Mouse (Mus musculus): ENCODE data around the gene Arrdc5.

Gene Arrdc5

GRCm38 (mm10) chr17:56303160-56303846 is 3.2 kb upstream of the Arrdc5 start, which contains the start of gene Uhrf1:
Uhrf1 (plus strand) TSS chr17:56303321.
- peak; percentile 83 for DNase-seq

GRCm38 (mm10) chr17:56302363-56302996 is 2.4 kb upstream of the Arrdc5 start:
- no peak for DNase-seq

- no peak for DNase-seq
These were observed 1.8 kb downstream of the Arrdc5 start for GRCm38 (mm10) chr17:56298238-56298637.

- DNase-seq = peak; percentile 44
These were observed 3.9 kb downstream of the Arrdc5 start for GRCm38 (mm10) chr17:56296201-56296600.

- DNase-seq = peak; percentile 29
These were observed 5.8 kb downstream of the Arrdc5 start for GRCm38 (mm10) chr17:56294241-56294640.

- peak; percentile 87 for DNase-seq
These were observed 6.8 kb downstream of the Arrdc5 start for GRCm38 (mm10) chr17:56293291-56293690.

DNA sequence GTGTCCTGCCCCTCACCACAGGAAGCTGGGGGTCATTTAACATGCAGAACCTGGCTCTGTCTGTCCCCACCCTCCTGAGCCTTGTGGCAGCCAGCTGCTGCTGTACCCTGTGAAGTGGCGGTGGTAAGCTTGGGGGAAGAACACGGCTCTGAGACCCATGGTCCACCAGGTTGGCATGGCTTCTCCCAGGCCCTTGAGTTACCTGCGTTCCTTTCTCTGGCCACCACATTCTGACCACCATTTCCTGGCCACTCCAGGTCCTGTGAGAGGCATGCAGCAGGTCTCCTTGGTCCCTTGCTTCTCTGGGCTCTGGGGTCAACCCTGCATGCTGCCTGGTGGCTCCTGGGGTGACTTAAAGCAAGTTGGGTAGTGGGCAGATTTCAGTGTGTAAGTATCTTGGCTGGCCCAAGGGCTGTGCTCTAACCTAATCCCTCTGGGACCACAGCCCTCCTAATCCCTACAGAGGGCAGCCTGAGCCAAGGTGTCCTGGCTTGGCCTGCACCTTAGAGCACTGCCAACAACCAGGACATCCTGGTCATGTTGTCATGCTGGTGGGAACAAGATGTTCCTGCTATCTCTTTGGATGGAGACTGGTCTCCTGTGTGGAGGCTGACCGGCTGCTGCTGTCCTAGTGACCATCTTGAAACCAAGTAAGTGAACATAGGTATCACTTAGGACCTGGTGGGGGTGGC is 7.4 kb downstream of the Arrdc5 start, which contains the start of gene Plin3:
Plin3 (minus strand) TSS at position 343 of the 692 bp plus-strand sequence.
- DNase-seq = peak; percentile 53

DNA sequence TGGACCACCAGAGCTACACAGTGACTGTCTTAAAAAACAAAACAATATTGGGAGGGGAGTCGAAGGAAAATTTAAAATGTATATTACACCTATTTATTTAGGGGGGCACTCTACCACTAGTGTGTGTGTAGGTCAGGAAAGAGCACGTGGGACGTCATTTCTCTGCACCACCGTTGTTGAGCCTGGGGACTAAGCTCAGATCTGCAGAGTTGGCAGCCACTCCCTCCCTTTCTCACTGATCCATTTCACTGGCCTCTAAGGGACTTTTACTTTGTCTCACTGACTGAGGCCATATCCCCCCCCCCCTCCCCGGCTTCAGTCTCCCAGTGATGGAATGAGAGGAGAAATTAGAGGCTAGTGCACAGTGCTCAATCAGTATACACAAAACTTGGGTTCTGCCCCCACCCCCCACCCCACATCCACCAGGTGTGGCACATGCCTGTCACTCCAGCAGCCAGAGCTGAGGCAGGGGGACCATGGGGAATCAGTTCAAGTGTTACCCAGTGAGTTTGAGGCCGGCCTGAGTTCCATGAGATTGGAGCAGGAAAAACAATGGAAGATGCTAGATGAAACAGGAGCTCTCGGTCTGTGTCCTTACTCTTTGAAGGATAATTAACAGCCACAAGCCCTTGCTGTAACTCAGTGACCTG is 8.1 kb downstream of the Arrdc5 start:
- peak; percentile 66 for DNase-seq

DNA sequence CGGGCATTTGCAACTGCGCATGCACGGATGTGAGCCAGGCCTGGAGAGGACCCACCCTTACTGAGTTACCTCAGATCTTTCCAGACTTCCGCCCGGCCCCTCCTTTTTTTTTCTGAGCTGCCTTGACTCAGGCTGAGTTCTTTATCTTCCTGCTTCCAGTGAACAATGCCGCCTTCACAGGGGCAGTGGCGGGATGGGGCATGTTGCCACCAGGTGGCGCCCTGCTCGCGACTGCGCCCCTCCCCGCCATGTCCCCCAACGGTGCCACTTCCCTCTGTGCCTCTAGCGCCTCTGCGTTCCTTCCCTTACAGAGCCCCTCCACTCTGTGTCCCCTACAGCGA is 8.9 kb downstream of the Arrdc5 start:
- peak; percentile 97 for DNase-seq

- peak; percentile 97 for DNase-seq
These were observed 9.5 kb downstream of the Arrdc5 start for GRCm38 (mm10) chr17:56290388-56291170.

- peak; percentile 58 for DNase-seq
These were observed 10.4 kb downstream of the Arrdc5 start for GRCm38 (mm10) chr17:56289371-56290331.

- no peak for DNase-seq
These were observed 11.2 kb downstream of the Arrdc5 start for GRCm38 (mm10) chr17:56288866-56289265.

DNA sequence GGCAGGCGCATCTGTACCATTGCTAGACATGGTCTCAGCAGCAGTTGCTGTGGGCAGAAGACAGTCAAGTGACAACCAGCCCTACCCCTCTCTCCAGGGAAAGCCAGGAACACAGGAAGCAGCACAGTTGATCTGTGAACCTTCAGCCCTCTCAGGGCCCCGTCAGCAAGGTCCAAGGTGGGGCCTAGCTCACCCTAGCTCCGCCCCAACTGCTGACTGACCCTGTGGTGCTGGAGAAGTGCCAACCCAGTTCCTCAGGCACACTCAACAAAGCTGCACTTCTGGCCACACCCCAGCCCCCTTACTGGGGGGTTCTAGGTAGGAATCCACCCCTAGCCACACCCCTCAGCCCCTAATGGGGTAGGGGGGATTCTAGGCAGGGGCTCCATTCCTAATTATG is 12.3 kb downstream of the Arrdc5 start:
- no peak for DNase-seq

- no peak for DNase-seq
These were observed 14.1 kb downstream of the Arrdc5 start for GRCm38 (mm10) chr17:56285995-56286394.

- no peak for DNase-seq
These were observed 16.8 kb downstream of the Arrdc5 start for GRCm38 (mm10) chr17:56283316-56283715.

- DNase-seq = no peak
These were observed 17.3 kb downstream of the Arrdc5 start for GRCm38 (mm10) chr17:56282802-56283201.

DNA sequence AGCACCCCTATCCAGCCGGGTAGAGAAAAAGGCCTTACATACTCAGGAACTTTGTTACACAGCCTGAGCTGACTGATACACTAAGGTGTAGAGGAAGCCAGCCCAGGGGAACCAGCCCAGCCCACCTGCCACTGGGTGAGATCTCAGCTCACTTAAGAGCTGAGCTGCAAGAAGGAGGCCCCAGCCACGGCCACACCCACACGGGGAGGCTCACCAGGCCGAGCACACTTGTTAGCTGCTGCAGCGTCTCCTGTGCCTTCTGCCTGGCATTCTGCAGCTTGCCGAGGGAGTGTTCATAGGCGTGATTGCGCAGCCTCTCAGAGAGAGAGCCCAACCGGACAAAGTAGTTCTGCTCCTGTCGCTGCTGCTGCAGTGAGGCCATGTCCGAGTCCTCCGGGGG is 18.9 kb downstream of the Arrdc5 start:
- no peak for DNase-seq

DNA sequence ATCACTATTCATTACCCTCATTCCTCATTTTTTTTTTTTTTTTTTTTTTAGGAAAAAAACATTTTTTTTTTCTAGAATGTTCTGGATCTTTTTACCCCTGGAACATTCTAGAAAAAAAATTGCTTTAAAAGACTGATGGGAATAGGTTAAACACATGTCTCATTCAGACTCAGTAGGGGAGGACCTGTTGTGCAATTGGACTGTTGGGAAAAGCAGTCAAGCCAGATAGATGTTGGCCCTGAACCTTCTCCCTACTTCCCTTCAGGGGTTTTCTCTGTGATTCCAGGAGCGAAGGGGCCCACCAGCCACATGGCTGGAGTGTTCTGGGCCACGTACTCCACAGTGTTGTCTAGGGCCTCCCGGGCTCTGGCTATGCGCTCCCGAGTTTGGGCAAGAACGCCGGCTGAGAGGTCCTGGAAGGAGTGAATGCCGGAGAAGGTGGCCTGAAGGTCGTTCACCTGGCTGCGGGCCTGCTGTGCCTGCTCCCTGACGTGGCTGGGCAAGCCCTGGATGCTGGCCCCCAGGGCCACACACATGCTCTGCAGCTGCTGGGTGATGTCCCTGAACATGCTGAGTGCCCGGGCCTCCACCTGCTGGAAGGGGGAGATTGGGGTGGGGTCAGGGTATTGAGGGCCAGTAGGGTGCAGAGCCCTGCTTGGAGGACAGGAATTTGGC is 20.5 kb downstream of the Arrdc5 start:
- no peak for DNase-seq

DNA sequence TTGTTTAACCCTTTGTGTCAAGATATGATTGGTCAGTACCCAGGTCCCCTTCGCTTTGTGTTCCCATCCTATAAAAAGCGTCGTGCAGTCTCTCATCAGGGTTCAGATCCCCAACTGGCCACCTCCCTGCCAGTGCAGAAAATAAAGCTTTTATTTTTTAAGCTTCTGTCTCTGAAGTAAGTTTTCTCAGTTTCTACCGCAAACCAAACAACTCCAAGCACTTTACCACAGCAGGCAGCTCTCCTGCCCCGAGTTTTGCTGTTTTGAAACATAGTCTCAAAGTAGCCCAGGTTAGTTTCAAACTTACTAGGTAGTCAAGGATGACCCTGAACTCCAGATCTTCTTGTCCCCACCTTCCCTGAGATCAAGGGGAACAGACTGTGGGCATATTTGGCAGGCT is 21.7 kb downstream of the Arrdc5 start:
- DNase-seq = no peak

DNA sequence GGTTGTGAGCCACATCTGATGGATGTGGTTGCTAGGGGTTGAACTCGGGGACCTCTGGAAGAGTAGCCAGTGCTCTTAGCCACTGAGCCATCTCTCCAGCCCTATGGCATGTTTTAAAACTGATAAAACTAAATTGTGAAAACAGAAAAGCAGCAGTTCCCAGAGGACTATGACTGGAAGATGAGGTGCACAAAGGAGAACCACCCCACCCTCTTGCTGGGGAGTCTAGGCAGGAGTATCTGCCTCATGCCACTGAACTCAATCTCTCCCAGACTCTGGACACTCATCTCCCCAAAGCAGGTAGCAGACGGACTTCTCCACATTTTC is 22.6 kb downstream of the Arrdc5 start:
- DNase-seq = peak; percentile 22

Measured in thymus, postnatal 25 days (tissue).